Mouse (Mus musculus) heart, adult 2 months (tissue): Measurements from ENCODE around the gene Plppr1. TPM values are rescaled to one million over a fixed set of nuclear protein-coding genes. Genes with fewer than 3 reads are reported as not detected.

Experiments
- DNase-seq, 2 experiments: peaks; one replicate each; pipeline ENCODE4 v3.0.0; 2021
- H3K27ac ChIP-seq: fragments of 200-600 bp; 2 replicates; pipeline ENCODE4 v1.8.1; 2022
- H3K27me3 ChIP-seq: fragments of 200-500 bp; 2 replicates; pipeline ENCODE4 v1.6.1; 2012; ENCODE audit warnings: mild to moderate bottlenecking, low read length, inconsistent platforms, mixed read lengths; ENCODE audit not compliant: control insufficient read depth, insufficient read depth
- H3K36me3 ChIP-seq: fragments of 200-500 bp; 2 replicates; pipeline ENCODE4 v1.6.1; 2012; ENCODE audit warnings: low read length, inconsistent platforms; ENCODE audit not compliant: control insufficient read depth, insufficient read depth
- H3K4me1 ChIP-seq: fragments of 200-500 bp; 2 replicates; pipeline ENCODE4 v1.6.1; 2011; ENCODE audit warnings: low read length; ENCODE audit not compliant: control insufficient read depth, insufficient read depth
- H3K4me3 ChIP-seq: fragments of 200-600 bp; 2 replicates; pipeline ENCODE4 v1.8.1; 2022
- H3K79me2 ChIP-seq: fragments of 200-500 bp; replicated peaks from 2 replicates; pipeline ENCODE4 v1.6.1; 2012; ENCODE audit warnings: mild to moderate bottlenecking, inconsistent platforms, low read length, moderate library complexity, mixed read lengths; ENCODE audit not compliant: control insufficient read depth, insufficient read depth
- H3K9ac ChIP-seq: fragments of 200-500 bp; 2 replicates; pipeline ENCODE4 v1.6.1; 2012; ENCODE audit warnings: low read depth, mild to moderate bottlenecking, control low read depth, inconsistent platforms, low read length, mixed read lengths
- CTCF ChIP-seq: fragments of 200-600 bp; IDR thresholded peaks from 2 replicates; pipeline ENCODE4 v1.8.1; 2022; ENCODE audit warnings: antibody characterized with exemption, mild to moderate bottlenecking, moderate library complexity
- EP300 ChIP-seq: fragments of 200-500 bp; IDR thresholded peaks from 2 replicates; pipeline ENCODE4 v1.6.1; 2011; ENCODE audit warnings: low read depth, low read length, control low read depth; ENCODE audit not compliant: insufficient read depth
- POLR2A ChIP-seq: fragments of 200-500 bp; IDR thresholded peaks from 2 replicates; pipeline ENCODE4 v1.6.1; 2011; ENCODE audit warnings: mild to moderate bottlenecking, low read depth, low read length, control low read depth; ENCODE audit not compliant: insufficient read depth
- WGBS: fragments of 180-500 bp; shearing (Covaris S2); methylation state at CpG from one replicate; pipeline ENCODE4 v1.1.7; 2018; 5-methylcytosine and 5-hydroxymethylcytosine counted together
- intact Hi-C: fragments of 180-260 bp; cut with DNase I; formaldehyde crosslinking; loops from one replicate; pipeline ENCODE4 v1.15.1; 2025
- polyA plus RNA-seq: library from polyadenylated mRNA; depleted of rRNA; stranded (reverse); fragments of >200 nt; gene quantifications from 2 replicates; pipeline ENCODE4 v1.2.3, GENCODE M21; 2012
- total RNA-seq, 2 experiments: library from RNA; stranded (reverse); gene quantifications; 2 replicates each; pipeline ENCODE4 v1.2.3; 2021

Plppr1 gene
- total and polyA plus RNA-seq, 3 experiments, result 0.05 TPM; not detected in 2

GRCm38 (mm10) chr4:49075881-49076280 is 16.8 kb downstream of the Plppr1 start:
- 82% methylated on average over 2 of the region's 2 CpGs for WGBS

GRCm38 (mm10) chr4:49079399-49079798 is 20.3 kb downstream of the Plppr1 start:
- Histone ChIP-seq H3K9ac (no peak overlapping the region), H3K4me1 (no peaks in the 10 kb centered on the region), H3K27ac (no peak overlapping the region), H3K4me3 (no peak overlapping the region), H3K36me3 (no peaks in the 10 kb centered on the region), H3K27me3 (no peaks in the 10 kb centered on the region), H3K79me2 (no peaks in the 10 kb centered on the region)
- no peak for TF ChIP-seq EP300
- TF ChIP-seq POLR2A, result no peak
- no peak for TF ChIP-seq CTCF
- 83% methylated on average over 1 of the region's 1 CpGs for WGBS
- DNase-seq, result no peak
- intact Hi-C loops, result no loop called here

More at GRCm38 (mm10) chr4:49075881-49076280, 16.8 kb downstream of the Plppr1 start:
- DNase-seq, result no peak
- Histone ChIP-seq H3K4me3 (no peak overlapping the region), H3K27me3 (no peaks in the 10 kb centered on the region), H3K79me2 (no peaks in the 10 kb centered on the region), H3K4me1 (no peaks in the 10 kb centered on the region), H3K27ac (no peak overlapping the region), H3K9ac (no peak overlapping the region), H3K36me3 (no peaks in the 10 kb centered on the region; the same call in 1 of the 2 replicates)
- TF ChIP-seq POLR2A (no peak), EP300 (no peak), CTCF (no peak)
- intact Hi-C loops, result no loop called here

- no peak overlapping the region for H3K4me3 ChIP-seq
- 53% methylated on average over 3 of the region's 3 CpGs for WGBS
- no peak overlapping the region for H3K9ac ChIP-seq
- TF ChIP-seq CTCF (no peak), EP300 (no peak), POLR2A (no peak)
- intact Hi-C loops, result no loop called here
- H3K79me2 ChIP-seq, result no peaks in the 10 kb centered on the region
- no peaks in the 10 kb centered on the region for H3K4me1 ChIP-seq
- H3K36me3 ChIP-seq, result no peaks in the 10 kb centered on the region
- DNase-seq, result no peak
- H3K27me3 ChIP-seq, result no peaks in the 10 kb centered on the region
- no peak overlapping the region for H3K27ac ChIP-seq
Measured at GRCm38 (mm10) chr4:49088205-49088604, 29.1 kb downstream of the Plppr1 start.

- 89% methylated on average over 1 of the region's 1 CpGs for WGBS
- no peak overlapping the region for H3K4me3 ChIP-seq
- H3K79me2 ChIP-seq, result no peaks in the 10 kb centered on the region
- TF ChIP-seq CTCF, result no peak
- no peak for TF ChIP-seq EP300
- no peak for TF ChIP-seq POLR2A
- no peak overlapping the region for H3K27ac ChIP-seq
- H3K9ac ChIP-seq, result no peak overlapping the region
- H3K4me1 ChIP-seq, result no peaks in the 10 kb centered on the region
- DNase-seq, result no peak
- H3K36me3 ChIP-seq, result no peaks in the 10 kb centered on the region
- H3K27me3 ChIP-seq, result no peaks in the 10 kb centered on the region
- intact Hi-C loops, result no loop called here
Measured at GRCm38 (mm10) chr4:49090461-49090860, 31.4 kb downstream of the Plppr1 start.

- WGBS, result 71% methylated on average over 2 of the region's 2 CpGs
- H3K27ac ChIP-seq, result no peak overlapping the region
- no peak for DNase-seq
Measured at GRCm38 (mm10) chr4:49099448-49099847, 40.4 kb downstream of the Plppr1 start.

GRCm38 (mm10) chr4:49101934-49102768 is 43.1 kb downstream of the Plppr1 start:
- Histone ChIP-seq H3K79me2 (no peaks in the 10 kb centered on the region), H3K27me3 (no peaks in the 10 kb centered on the region), H3K4me1 (no peaks in the 10 kb centered on the region), H3K9ac (no peak overlapping the region), H3K27ac (no peak overlapping the region), H3K36me3 (no peaks in the 10 kb centered on the region), H3K4me3 (no peak overlapping the region)
- WGBS, result 62% methylated on average over 7 of the region's 7 CpGs
- DNase-seq, result no peak
- TF ChIP-seq CTCF (no peak), POLR2A (no peak), EP300 (no peak)
- intact Hi-C loops, result no loop called here

More at GRCm38 (mm10) chr4:49099448-49099847, 40.4 kb downstream of the Plppr1 start:
- no peaks in the 10 kb centered on the region for H3K36me3 ChIP-seq
- H3K27me3 ChIP-seq, result no peaks in the 10 kb centered on the region
- no peak overlapping the region for H3K4me3 ChIP-seq
- intact Hi-C loops, result no loop called here
- TF ChIP-seq CTCF, result no peak
- TF ChIP-seq POLR2A, result no peak
- no peak for TF ChIP-seq EP300
- H3K79me2 ChIP-seq, result no peaks in the 10 kb centered on the region
- H3K4me1 ChIP-seq, result no peaks in the 10 kb centered on the region
- H3K9ac ChIP-seq, result no peak overlapping the region
